Mouse (Mus musculus) embryonic facial prominence, embryonic 14.5 days (tissue): ENCODE data around the gene Sh3rf1. TPM values are rescaled to one million over a fixed set of nuclear protein-coding genes. Genes with fewer than 3 reads are reported as not detected.

ENCODE experiments used
- ATAC-seq: fragments of 200-750 bp; cut with Nextera tagmentation; 2 replicates; pipeline ENCODE4 v1.8.0; 2017; ENCODE audit warnings: low read depth, moderate number of reproducible peaks, moderate TSS enrichment
- DNase-seq: peaks from one replicate; pipeline ENCODE4 v3.0.0-alpha.2; 2015; ENCODE audit warnings: low spot score
- H3K27ac ChIP-seq: fragments of 300-500 bp; sonication (generic); replicated peaks from 2 replicates; pipeline ENCODE4 v1.5.1; 2014; ENCODE audit warnings: low read depth, mild to moderate bottlenecking, low read length, moderate library complexity
- H3K27me3 ChIP-seq: fragments of 300-500 bp; sonication (generic); replicated peaks from 2 replicates; pipeline ENCODE4 v1.6.1; 2014; ENCODE audit warnings: low read length; ENCODE audit not compliant: control insufficient read depth, insufficient read depth
- H3K36me3 ChIP-seq: fragments of 300-500 bp; sonication (generic); 2 replicates; pipeline ENCODE4 v1.6.1; 2014; ENCODE audit warnings: low read length, mixed read lengths; ENCODE audit not compliant: control insufficient read depth, insufficient read depth
- H3K4me1 ChIP-seq: fragments of 300-500 bp; sonication (generic); 2 replicates; pipeline ENCODE4 v1.6.1; 2014; ENCODE audit warnings: antibody characterized with exemption, low read length; ENCODE audit not compliant: control insufficient read depth, insufficient read depth
- H3K4me2 ChIP-seq: fragments of 300-500 bp; sonication (generic); 2 replicates; pipeline ENCODE4 v1.6.1; 2014; ENCODE audit warnings: low read depth, mild to moderate bottlenecking, low read length, moderate library complexity, mixed read lengths
- H3K4me3 ChIP-seq: fragments of 300-500 bp; sonication (generic); 2 replicates; pipeline ENCODE4 v1.5.1; 2014; ENCODE audit warnings: low read depth, mild to moderate bottlenecking, low read length
- H3K9ac ChIP-seq: fragments of 300-500 bp; sonication (generic); 2 replicates; pipeline ENCODE4 v1.6.1; 2014; ENCODE audit warnings: low read depth, mild to moderate bottlenecking, low read length, moderate library complexity, mixed read lengths
- H3K9me3 ChIP-seq: fragments of 300-500 bp; sonication (generic); 2 replicates; pipeline ENCODE4 v1.6.1; 2016; ENCODE audit warnings: low read length; ENCODE audit not compliant: control insufficient read depth
- WGBS: fragments of 180-500 bp; shearing (Covaris S2); extraction: QIAGEN DNeasy Blood & Tissue Kit; methylation state at CpG from one replicate; pipeline ENCODE4 v1.1.7; 2014; 5-methylcytosine and 5-hydroxymethylcytosine counted together
- polyA plus RNA-seq: library from polyadenylated mRNA; unstranded; fragments of >200 nt; fragmentation: Nextera tagmentation; extraction: Ambion mirVana; gene quantifications from 2 replicates; pipeline ENCODE4 v1.2.1, GENCODE M21; 2014

The Sh3rf1 gene
- polyA plus RNA-seq, 1 experiment from 2014 or later, result 10.5 TPM

DNA sequence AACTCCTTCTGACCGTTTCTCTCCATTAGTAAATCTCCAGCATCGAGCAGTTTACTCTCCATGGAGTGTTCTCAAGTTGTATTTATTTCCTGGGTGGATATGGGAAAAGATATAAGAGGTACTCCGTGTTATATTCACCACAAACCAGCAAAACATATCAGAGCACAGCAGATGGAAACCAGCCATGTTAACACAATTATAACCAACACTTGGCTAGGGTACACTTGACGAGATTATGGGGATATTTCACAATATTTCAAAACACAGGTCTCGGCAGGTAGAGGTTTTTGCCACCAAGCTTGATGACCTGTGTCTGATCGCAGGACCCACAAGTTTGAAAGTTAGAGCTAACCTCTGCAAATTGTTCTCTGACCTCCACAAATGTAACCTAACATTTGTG, 123.3 kb downstream of the Sh3rf1 start:
- H3K4me3 ChIP-seq, result no peak overlapping the region
- no peaks in the 10 kb centered on the region for H3K4me1 ChIP-seq
- no peak overlapping the region for H3K4me2 ChIP-seq
- H3K36me3 ChIP-seq, result peaks cover 10% of the 10 kb centered on the region
- ATAC-seq (no peak), DNase-seq (no peak)
- no peak overlapping the region for H3K27ac ChIP-seq
- H3K9ac ChIP-seq, result no peak overlapping the region
- WGBS, result 88% methylated on average over 6 of the region's 6 CpGs
- no peaks in the 10 kb centered on the region for H3K27me3 ChIP-seq
- H3K9me3 ChIP-seq, result no peaks in the 10 kb centered on the region

DNA sequence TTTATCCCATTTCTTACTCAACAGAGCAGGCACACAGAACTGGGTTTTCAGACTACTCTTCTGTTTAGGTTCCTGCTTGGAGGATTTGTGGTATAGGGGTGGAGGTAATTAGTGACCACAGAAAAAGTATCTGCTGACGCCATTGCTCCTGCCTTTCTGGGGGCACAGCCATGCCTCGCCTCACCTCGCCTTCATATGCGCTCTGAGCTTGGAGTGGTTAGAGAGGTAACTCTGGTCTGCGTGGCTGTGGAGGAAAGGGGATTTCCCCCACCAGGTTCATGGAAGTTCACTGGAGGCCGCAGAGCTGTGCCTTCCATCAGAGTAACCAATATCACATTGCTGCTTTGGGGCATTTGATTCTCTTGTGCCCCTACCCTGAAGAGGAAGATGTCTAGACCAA, 123.9 kb downstream of the Sh3rf1 start:
- WGBS, result 65% methylated on average over 6 of the region's 6 CpGs
- H3K27ac ChIP-seq, result no peak overlapping the region

DNA sequence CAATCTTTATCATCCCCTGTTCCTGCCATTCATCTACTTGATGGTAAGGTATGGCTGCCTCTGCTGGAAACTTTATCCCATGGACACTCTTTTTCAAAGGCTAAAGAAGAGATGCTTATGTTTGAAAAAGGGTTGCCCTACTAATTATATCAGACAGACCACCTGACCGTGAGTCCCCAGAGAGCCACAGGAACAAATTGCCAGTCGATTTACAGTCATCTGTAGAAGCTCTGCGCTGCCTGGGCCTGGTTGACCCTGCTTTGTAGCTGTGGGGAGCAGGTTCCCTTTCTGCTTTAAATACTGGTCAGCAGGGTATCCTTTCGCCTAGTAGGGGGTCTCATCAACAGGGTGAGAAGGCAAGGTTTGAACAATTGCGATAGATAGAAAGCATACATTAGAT, 124.4 kb downstream of the Sh3rf1 start:
- Histone ChIP-seq H3K4me2 (no peak overlapping the region), H3K4me1 (no peaks in the 10 kb centered on the region), H3K27me3 (no peaks in the 10 kb centered on the region), H3K9me3 (no peaks in the 10 kb centered on the region), H3K4me3 (no peak overlapping the region), H3K36me3 (peaks cover 10% of the 10 kb centered on the region), H3K27ac (no peak overlapping the region), H3K9ac (no peak overlapping the region)
- DNase-seq (no peak), ATAC-seq (no peak)
- WGBS, result 61% methylated on average over 5 of the region's 5 CpGs

More for the DNA sequence above, 123.9 kb downstream of the Sh3rf1 start:
- ATAC-seq (no peak), DNase-seq (no peak)
- Histone ChIP-seq H3K36me3 (peaks cover 10% of the 10 kb centered on the region), H3K4me3 (no peak overlapping the region), H3K9ac (no peak overlapping the region), H3K4me2 (no peak overlapping the region), H3K9me3 (no peaks in the 10 kb centered on the region), H3K4me1 (no peaks in the 10 kb centered on the region), H3K27me3 (no peaks in the 10 kb centered on the region)

DNA sequence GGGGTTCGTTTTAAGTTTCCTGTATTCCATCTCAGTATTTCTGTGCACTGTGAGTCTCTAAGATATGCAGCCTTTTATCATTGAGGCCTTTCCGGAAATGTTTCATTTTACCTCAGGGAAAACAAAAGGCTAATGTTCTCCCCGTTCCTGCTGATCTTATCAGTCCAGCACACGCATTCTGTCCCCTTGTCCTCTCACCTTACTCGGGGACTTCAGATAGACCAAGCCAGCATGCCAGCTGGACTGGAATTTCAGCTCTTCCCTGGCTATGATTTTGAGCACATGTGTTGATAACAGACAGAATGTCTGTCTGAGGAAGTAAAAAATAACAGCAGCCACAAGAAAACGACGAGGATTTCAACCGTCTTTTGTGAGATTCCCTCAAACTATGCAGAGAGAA, 124.8 kb downstream of the Sh3rf1 start:
- H3K4me1 ChIP-seq, result no peaks in the 10 kb centered on the region
- ATAC-seq (no peak), DNase-seq (no peak)
- no peaks in the 10 kb centered on the region for H3K27me3 ChIP-seq
- H3K27ac ChIP-seq, result no peak overlapping the region
- no peak overlapping the region for H3K4me2 ChIP-seq
- H3K9me3 ChIP-seq, result no peaks in the 10 kb centered on the region
- H3K9ac ChIP-seq, result no peak overlapping the region
- 30% methylated on average over 8 of the region's 8 CpGs for WGBS
- H3K4me3 ChIP-seq, result no peak overlapping the region
- H3K36me3 ChIP-seq, result peaks cover 10% of the 10 kb centered on the region

DNA sequence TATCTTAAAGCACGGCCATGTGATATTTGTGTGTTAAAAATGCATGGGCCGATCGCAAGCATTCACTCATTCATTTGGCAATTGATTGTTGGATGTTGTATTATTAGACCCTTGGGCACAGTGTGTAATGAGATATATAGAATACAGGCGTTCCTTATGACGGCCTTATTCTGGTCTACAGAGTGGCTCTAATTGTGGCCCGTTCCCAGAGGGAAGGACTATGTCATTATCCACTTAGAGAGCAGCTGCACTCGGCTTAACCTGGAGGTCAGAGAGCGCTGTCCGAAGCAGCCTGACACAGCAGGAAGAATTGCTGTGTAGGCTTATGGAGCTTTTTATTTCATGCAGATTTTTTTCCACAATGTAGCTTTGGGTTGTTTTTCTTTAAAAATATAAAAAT, 126.8 kb downstream of the Sh3rf1 start:
- no peak overlapping the region for H3K27ac ChIP-seq
- WGBS, result 39% methylated on average over 9 of the region's 9 CpGs
- DNase-seq (peak; percentile 52), ATAC-seq (peak; percentile 75; the same call in 1 of the 2 replicates)
- H3K9ac ChIP-seq, result no peak overlapping the region
- H3K4me2 ChIP-seq, result no peak overlapping the region
- no peaks in the 10 kb centered on the region for H3K4me1 ChIP-seq
- no peaks in the 10 kb centered on the region for H3K9me3 ChIP-seq
- H3K36me3 ChIP-seq, result peaks cover 10% of the 10 kb centered on the region
- H3K4me3 ChIP-seq, result no peak overlapping the region
- H3K27me3 ChIP-seq, result no peaks in the 10 kb centered on the region

DNA sequence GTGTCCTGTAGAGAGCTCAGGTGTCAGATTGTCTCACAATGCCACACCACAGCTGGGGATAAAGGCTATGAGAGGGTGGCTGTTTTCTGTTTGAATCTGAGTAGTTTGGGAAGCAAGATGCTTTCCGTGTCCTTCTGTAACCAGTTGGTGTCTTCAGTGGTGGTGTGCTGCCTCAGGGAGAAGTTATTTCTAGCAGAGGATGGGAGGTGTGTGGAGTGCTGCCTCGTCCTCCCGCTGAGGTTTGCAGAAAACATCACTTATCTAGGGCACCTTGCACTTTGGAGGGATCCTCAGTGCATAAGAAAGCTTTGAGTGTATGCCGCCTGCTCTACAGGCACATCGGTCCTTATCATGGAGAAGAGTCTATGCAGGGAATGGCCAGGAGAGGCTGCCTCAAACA, 128.0 kb downstream of the Sh3rf1 start:
- no peak overlapping the region for H3K4me3 ChIP-seq
- WGBS, result 86% methylated on average over 5 of the region's 5 CpGs
- H3K4me2 ChIP-seq, result no peak overlapping the region
- H3K27ac ChIP-seq, result no peak overlapping the region
- H3K9me3 ChIP-seq, result no peaks in the 10 kb centered on the region
- DNase-seq (no peak), ATAC-seq (no peak)
- no peaks in the 10 kb centered on the region for H3K27me3 ChIP-seq
- H3K36me3 ChIP-seq, result peaks cover 13% of the 10 kb centered on the region
- no peaks in the 10 kb centered on the region for H3K4me1 ChIP-seq
- H3K9ac ChIP-seq, result no peak overlapping the region

DNA sequence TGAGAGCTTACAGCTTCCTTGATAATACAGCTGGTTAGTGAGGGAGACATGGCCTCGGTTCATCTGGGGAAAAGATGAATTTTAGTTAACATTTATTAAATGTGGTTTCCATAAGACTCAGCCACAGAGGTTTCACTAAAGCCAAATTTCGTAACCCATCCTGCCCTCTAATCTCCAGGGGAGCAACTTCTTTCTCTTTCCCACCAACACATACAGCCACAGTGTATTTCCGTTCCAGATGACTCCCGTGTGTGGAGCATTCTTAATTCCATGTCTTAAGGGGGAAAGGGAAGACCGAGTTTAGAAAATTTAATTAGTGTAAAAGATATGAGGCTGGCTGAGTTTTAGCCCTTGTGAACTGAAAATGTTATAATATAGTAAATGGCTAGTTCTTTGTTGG, 131.8 kb downstream of the Sh3rf1 start:
- Histone ChIP-seq H3K27ac (no peak overlapping the region), H3K4me3 (no peak overlapping the region), H3K9me3 (no peaks in the 10 kb centered on the region), H3K27me3 (no peaks in the 10 kb centered on the region), H3K9ac (no peak overlapping the region), H3K36me3 (peaks cover 7% of the 10 kb centered on the region; the same call in 1 of the 2 replicates), H3K4me2 (no peak overlapping the region), H3K4me1 (peaks cover 6% of the 10 kb centered on the region)
- DNase-seq, result peak; percentile 58
- ATAC-seq, result no peak
- WGBS, result 32% methylated on average over 5 of the region's 5 CpGs

DNA sequence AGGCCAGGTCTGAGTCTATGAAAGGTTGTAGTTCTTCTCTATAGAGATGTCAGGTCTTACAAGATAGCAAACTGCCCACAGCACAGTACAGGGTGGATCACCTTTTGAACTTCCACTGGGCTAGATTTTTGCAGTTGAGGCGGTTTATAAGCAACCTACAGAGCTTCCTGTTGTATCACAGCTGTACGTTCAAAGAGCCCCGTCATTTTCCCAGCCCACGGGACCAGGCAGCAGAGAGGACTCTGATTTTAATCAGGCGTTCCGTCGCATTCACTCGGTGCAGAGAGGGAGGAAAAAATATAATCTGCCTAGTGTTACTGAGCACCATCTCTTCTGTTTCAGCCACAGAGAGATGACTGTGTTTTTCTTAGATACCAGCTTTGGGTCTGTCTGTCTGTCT, 135.3 kb downstream of the Sh3rf1 start:
- Histone ChIP-seq H3K4me3 (no peak overlapping the region), H3K36me3 (peaks cover 29% of the 10 kb centered on the region), H3K27me3 (no peaks in the 10 kb centered on the region), H3K4me1 (peaks cover 6% of the 10 kb centered on the region), H3K4me2 (no peak overlapping the region), H3K9me3 (no peaks in the 10 kb centered on the region), H3K9ac (no peak overlapping the region), H3K27ac (no peak overlapping the region)
- DNase-seq (peak; percentile 31), ATAC-seq (no peak)
- 32% methylated on average over 8 of the region's 8 CpGs for WGBS

DNA sequence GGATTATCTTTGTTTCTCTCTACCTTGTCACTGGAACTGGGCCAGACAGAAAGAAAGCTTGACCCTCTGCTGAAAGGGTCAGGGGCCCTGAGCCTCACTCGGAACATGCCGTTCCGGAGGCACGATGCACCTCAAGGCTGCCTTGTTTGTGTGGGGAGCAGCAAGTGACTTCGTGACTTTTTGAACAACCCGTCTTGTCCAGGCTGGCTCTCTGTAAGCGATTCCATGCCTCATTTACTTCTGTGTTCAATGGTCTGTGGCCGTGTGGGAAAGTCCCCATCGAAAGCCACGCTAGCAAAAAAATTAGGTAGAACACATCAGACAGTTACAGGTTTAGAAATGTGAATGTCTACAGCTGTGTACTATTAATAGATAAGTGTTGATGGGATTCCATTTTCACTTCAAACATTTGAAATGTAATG, 136.2 kb downstream of the Sh3rf1 start:
- no peak overlapping the region for H3K4me2 ChIP-seq
- H3K36me3 ChIP-seq, result peaks cover 36% of the 10 kb centered on the region
- no peak overlapping the region for H3K9ac ChIP-seq
- H3K4me1 ChIP-seq, result peaks cover 6% of the 10 kb centered on the region
- H3K4me3 ChIP-seq, result no peak overlapping the region
- no peaks in the 10 kb centered on the region for H3K27me3 ChIP-seq
- no peak overlapping the region for H3K27ac ChIP-seq
- ATAC-seq, result no peak
- no peak for DNase-seq
- H3K9me3 ChIP-seq, result no peaks in the 10 kb centered on the region
- WGBS, result 49% methylated on average over 10 of the region's 10 CpGs
